Mouse (Mus musculus): Measurements from ENCODE around the gene Plcd3. TPM values are rescaled to one million over a fixed set of nuclear protein-coding genes. Genes with fewer than 3 reads are reported as not detected.

Plcd3 gene
- polyA plus RNA-seq, 1 experiment from 2014 or later, result 1.5 TPM

GRCm38 (mm10) chr11:103093862-103094833, 7.3 kb downstream of the Plcd3 start:
- no peak overlapping the region for H3K4me3 ChIP-seq
- H3K9ac ChIP-seq, result no peak overlapping the region
- H3K9me3 ChIP-seq, result no peaks in the 10 kb centered on the region
- H3K36me3 ChIP-seq, result no peaks in the 10 kb centered on the region
- 72% methylated on average over 20 of the region's 20 CpGs for WGBS
- H3K27me3 ChIP-seq, result peaks cover 33% of the 10 kb centered on the region
- H3K27ac ChIP-seq, result no peak overlapping the region
- no peak for ATAC-seq (ENCODE audit: low FRiP score)
- H3K4me1 ChIP-seq (replicated peaks), result 0 out of 2 replicates have a peak, but pooled peaks cover 3% of the 10 kb centered on the region
- H3K4me2 ChIP-seq, result no peak overlapping the region

DNA sequence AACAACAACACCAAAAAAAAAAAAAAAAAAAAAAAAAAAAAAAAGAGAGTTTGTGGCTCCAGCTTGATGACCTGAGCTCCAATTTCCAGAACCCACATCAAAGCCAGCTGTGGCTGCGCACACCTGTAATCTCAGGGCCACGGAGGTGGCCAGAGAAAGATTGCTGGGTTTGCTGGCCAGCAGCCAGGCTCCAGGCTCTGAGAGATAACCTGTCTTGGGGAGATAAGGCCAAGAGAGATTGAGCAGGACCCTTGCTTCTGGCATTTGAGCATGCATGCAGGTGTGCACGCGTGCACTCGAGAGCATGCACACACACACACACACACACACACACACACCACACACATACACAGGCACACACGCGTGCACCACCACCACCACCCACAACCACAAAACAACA, 8.2 kb downstream of the Plcd3 start:
- Histone ChIP-seq H3K4me2 (no peak overlapping the region), H3K36me3 (no peaks in the 10 kb centered on the region), H3K9me3 (no peaks in the 10 kb centered on the region), H3K27me3 (peaks cover 25% of the 10 kb centered on the region), H3K4me1 (replicated peaks) (no peaks in the 10 kb centered on the region), H3K9ac (no peak overlapping the region), H3K4me3 (no peak overlapping the region), H3K27ac (no peak overlapping the region)
- 97% methylated on average over 7 of the region's 7 CpGs for WGBS
- no peak for ATAC-seq (ENCODE audit: low FRiP score)

- H3K4me2 ChIP-seq, result no peak overlapping the region
- ATAC-seq (ENCODE audit: low FRiP score), result no peak
- peaks cover 54% of the 10 kb centered on the region for H3K27me3 ChIP-seq
- H3K36me3 ChIP-seq, result no peaks in the 10 kb centered on the region
- 51% methylated on average over 6 of the region's 6 CpGs for WGBS
- H3K9me3 ChIP-seq, result no peaks in the 10 kb centered on the region
- H3K9ac ChIP-seq, result no peak overlapping the region
- no peak overlapping the region for H3K27ac ChIP-seq
- no peak overlapping the region for H3K4me3 ChIP-seq
- H3K4me1 ChIP-seq (replicated peaks), result peaks cover 14% of the 10 kb centered on the region
These were observed 19.8 kb downstream of the Plcd3 start for GRCm38 (mm10) chr11:103081631-103082030.

DNA sequence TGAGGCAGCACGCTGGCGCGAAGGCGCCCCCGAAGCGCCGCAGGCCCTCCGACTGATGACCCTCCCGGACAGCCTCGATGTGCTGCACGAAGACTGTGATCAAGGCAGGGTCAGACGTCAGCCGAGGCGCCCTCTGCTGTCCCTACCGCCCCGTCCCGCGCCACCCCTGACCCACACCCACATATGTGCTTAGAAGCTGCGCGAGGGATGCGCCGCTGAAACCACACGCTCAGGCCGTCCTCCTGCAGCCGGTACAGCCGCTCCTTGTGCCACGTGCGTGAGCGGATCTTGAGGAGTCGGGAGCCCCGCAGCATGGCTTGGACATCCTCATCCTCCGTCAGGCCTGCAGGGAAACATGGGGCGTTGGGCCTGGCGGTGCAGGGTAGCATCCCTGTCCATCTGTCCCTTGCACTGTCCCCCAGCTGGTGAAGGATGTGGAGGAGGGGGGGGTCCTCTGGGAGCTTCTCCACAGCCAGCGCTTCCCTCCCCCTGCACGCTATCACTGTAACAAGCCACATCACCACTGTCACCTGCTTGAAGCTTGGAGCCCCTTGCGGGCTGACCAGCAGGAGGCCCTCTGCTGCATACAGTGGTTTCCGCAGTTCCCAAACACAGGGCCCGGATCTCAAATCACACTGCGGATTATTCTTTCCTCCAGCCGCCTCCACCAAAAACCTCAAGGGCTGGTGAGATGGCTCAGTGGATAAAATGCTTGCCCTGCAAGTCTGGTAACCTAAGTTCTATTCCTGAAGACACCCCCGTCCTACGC, 21.0 kb downstream of the Plcd3 start:
- no peaks in the 10 kb centered on the region for H3K9me3 ChIP-seq
- H3K9ac ChIP-seq, result peak overlapping the region; percentile 67
- H3K27me3 ChIP-seq, result peaks cover 54% of the 10 kb centered on the region
- no peaks in the 10 kb centered on the region for H3K36me3 ChIP-seq
- peak overlapping the region; percentile 62 for H3K4me2 ChIP-seq
- 1% methylated on average over 43 of the region's 43 CpGs for WGBS
- H3K4me1 ChIP-seq (replicated peaks), result peaks cover 14% of the 10 kb centered on the region
- peak overlapping the region; percentile 33 for H3K4me3 ChIP-seq
- ATAC-seq (ENCODE audit: low FRiP score), result peak; percentile 49; the same call in 1 of the 2 replicates
- no peak overlapping the region for H3K27ac ChIP-seq

- no peak overlapping the region for H3K27ac ChIP-seq
- peaks cover 22% of the 10 kb centered on the region for H3K4me1 ChIP-seq (replicated peaks)
- 88% methylated on average over 11 of the region's 11 CpGs for WGBS
- peaks cover 51% of the 10 kb centered on the region for H3K27me3 ChIP-seq
- no peak overlapping the region for H3K4me3 ChIP-seq
- no peak overlapping the region for H3K9ac ChIP-seq
- ATAC-seq (ENCODE audit: low FRiP score), result no peak
- no peaks in the 10 kb centered on the region for H3K36me3 ChIP-seq
- no peaks in the 10 kb centered on the region for H3K9me3 ChIP-seq
- no peak overlapping the region for H3K4me2 ChIP-seq
These were observed 23.3 kb downstream of the Plcd3 start for GRCm38 (mm10) chr11:103078131-103078530.

- peaks cover 36% of the 10 kb centered on the region for H3K27me3 ChIP-seq
- H3K4me2 ChIP-seq, result no peak overlapping the region
- H3K9me3 ChIP-seq, result no peaks in the 10 kb centered on the region
- H3K4me3 ChIP-seq, result no peak overlapping the region
- 84% methylated on average over 8 of the region's 8 CpGs for WGBS
- H3K4me1 ChIP-seq (replicated peaks), result peaks cover 22% of the 10 kb centered on the region
- no peak overlapping the region for H3K9ac ChIP-seq
- no peak overlapping the region for H3K27ac ChIP-seq
- no peaks in the 10 kb centered on the region for H3K36me3 ChIP-seq
- ATAC-seq (ENCODE audit: low FRiP score), result no peak
These were observed 24.9 kb downstream of the Plcd3 start for GRCm38 (mm10) chr11:103076581-103076980.

- Histone ChIP-seq H3K27me3 (peaks cover 30% of the 10 kb centered on the region), H3K36me3 (peaks cover under 1% of the 10 kb centered on the region; the same call in 1 of the 2 replicates), H3K9me3 (no peaks in the 10 kb centered on the region), H3K27ac (no peak overlapping the region), H3K4me2 (no peak overlapping the region), H3K9ac (no peak overlapping the region), H3K4me3 (no peak overlapping the region), H3K4me1 (replicated peaks) (peaks cover 19% of the 10 kb centered on the region)
- no peak for ATAC-seq (ENCODE audit: low FRiP score)
- WGBS, result 88% methylated on average over 7 of the region's 7 CpGs
These were observed 25.4 kb downstream of the Plcd3 start for GRCm38 (mm10) chr11:103076010-103076409.

DNA sequence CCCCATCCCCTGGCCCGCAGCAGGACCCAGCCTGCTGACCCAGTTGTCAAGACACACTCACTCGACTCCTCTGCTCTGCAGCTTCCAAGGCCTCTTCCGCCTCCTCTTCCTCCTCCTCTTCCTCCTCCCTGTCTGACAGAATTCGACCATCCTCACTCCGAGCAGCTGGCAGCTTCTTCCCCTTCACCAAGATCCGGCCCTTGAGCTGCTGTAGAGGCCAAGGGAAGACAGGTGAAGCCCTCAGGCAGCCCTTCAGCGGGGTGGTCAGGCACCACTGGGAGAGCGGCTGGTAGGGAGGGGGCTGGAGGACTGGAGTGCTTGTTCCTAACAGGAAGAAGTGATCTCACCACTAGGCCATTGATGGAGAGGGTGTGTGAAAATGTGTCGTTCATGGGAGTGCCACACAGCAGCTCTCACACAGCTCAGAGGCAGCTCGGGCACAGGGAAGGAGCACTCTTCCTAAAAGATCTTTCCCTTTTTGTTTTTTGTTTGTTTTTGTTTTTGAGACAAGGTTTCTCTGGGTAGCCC, 26.6 kb downstream of the Plcd3 start:
- Histone ChIP-seq H3K4me1 (replicated peaks) (peaks cover 8% of the 10 kb centered on the region; the same call in 1 of the 2 replicates), H3K9me3 (no peaks in the 10 kb centered on the region), H3K4me2 (no peak overlapping the region), H3K9ac (no peak overlapping the region), H3K27ac (no peak overlapping the region), H3K4me3 (no peak overlapping the region), H3K36me3 (peaks cover 11% of the 10 kb centered on the region), H3K27me3 (peaks cover 18% of the 10 kb centered on the region)
- WGBS, result 29% methylated on average over 10 of the region's 10 CpGs
- ATAC-seq (ENCODE audit: low FRiP score), result no peak

DNA sequence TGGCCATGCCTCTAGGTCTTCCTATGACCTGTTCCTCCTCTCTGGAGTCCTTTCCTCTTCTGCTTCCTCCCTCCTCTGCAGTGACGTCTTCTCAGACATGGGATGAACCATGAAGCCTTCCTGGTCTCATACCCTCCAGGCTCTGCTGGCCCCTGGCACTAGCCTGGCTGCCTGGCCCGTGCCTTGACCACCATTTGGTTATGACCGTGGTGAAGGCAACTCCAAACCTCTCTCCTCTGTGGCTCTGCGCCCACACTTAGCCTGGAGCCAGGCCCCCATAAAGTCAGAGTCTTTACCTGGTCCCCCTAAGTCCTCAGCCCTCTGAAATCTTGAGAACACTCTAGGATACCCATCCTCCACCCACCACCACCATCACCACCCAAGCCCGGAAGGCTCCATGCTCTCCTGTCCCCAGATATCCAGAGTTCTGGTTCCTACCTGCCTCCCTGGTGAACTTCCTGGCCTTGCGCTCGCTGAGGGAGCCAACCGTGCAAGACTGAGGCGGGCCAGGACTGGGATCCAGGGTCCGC, 27.3 kb downstream of the Plcd3 start:
- 62% methylated on average over 10 of the region's 10 CpGs for WGBS
- no peak overlapping the region for H3K4me2 ChIP-seq
- peaks cover 7% of the 10 kb centered on the region; the same call in 1 of the 2 replicates for H3K4me1 ChIP-seq (replicated peaks)
- peaks cover 18% of the 10 kb centered on the region for H3K36me3 ChIP-seq
- no peak overlapping the region for H3K4me3 ChIP-seq
- peaks cover 12% of the 10 kb centered on the region for H3K27me3 ChIP-seq
- no peak overlapping the region for H3K27ac ChIP-seq
- no peaks in the 10 kb centered on the region for H3K9me3 ChIP-seq
- no peak overlapping the region for H3K9ac ChIP-seq
- no peak for ATAC-seq (ENCODE audit: low FRiP score)

DNA sequence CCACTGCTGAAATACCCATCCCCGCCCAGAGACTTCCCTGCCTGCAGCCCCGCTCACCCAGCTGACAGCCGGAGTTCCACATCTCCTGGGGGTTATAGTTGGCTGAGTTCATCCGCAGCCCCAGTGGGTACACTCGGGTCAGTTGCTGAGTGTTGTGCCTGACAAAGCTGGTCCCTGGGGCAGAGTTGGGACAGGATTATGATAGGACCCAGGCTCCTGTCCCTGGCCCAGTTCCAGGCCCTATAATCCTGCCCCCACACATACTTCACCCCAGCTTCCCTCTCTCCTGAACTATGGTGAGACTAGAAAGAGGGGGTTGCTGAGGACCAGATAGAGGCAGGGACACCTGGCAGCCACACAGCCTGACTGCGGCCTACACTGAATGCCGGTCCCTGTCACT, 27.8 kb downstream of the Plcd3 start:
- Histone ChIP-seq H3K36me3 (peaks cover 23% of the 10 kb centered on the region), H3K4me2 (no peak overlapping the region), H3K27me3 (peaks cover 7% of the 10 kb centered on the region; the same call in 1 of the 2 replicates), H3K4me3 (no peak overlapping the region), H3K9ac (no peak overlapping the region), H3K27ac (no peak overlapping the region), H3K9me3 (no peaks in the 10 kb centered on the region), H3K4me1 (replicated peaks) (peaks cover 7% of the 10 kb centered on the region; the same call in 1 of the 2 replicates)
- no peak for ATAC-seq (ENCODE audit: low FRiP score)
- 90% methylated on average over 7 of the region's 7 CpGs for WGBS

DNA sequence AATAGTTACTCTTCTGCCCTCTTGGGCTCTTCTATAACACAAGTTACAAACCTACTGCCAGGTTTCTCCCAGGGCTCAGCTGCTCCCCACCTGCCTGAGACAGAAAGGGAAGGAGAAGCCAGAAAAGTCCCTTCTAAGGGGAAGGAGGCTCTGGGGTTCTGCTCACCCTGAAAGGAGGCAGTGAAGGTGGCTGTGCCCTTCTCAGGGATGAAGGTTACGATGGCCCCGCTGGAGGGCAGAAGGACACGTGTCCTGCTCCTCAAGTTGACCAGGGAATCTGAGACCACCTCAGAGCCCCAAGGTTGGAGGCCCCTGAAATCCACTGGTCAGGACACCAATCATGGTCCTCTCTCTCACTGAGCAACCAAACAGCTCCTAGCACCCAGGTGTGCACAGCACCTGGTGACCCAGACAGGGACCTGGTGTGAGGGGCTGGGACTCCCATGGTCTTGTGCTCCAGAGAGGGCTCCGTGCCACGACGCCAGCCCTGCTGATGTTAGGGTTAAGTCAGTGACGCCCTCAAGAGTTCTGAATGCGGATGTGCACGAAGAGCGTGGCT, 31.1 kb downstream of the Plcd3 start:
- Histone ChIP-seq H3K4me2 (no peak overlapping the region), H3K9ac (no peak overlapping the region), H3K27ac (no peak overlapping the region), H3K4me3 (no peak overlapping the region), H3K36me3 (peaks cover 56% of the 10 kb centered on the region), H3K4me1 (replicated peaks) (peaks cover 7% of the 10 kb centered on the region; the same call in 1 of the 2 replicates), H3K27me3 (no peaks in the 10 kb centered on the region), H3K9me3 (no peaks in the 10 kb centered on the region)
- no peak for ATAC-seq (ENCODE audit: low FRiP score)
- WGBS, result 95% methylated on average over 10 of the region's 10 CpGs
